20 mouse cellular contexts compared by ENCODE assay signal in the genomic region with DNA sequence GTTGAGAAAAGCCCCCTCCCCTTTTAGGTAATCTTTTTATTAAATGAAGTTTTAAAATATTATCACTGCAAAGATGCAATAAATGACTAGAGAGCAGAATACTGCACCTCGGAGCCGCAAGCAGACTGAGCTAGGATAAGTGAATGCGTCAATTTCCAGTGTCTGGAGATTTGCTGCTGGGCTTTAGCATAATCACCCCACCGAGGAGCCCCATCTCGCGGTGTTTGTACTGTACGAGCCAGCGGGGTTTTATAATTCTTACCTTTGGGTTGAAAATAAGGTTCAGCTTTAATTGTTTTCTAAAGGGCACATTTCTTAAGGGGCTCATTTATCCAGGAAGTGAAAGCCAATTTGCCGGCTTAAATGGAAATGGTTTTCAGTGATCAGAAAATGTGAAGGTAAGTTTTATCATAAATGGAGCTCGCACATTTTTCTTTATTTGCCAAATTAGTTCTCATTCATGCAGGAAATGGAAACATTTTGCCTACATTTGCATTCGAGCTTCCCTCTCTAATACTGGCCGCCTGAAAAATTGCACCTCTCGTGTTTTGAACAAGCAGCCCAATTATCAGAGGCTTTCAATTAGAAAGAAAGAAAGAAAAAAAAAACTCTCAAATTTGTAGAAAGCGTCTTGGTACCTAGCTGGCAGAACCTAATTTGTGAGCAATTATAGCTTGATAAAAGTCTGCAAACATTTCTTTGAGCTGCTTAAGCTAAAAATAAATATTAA.
DNase-seq lines count a peak whose midpoint lies in the region; ATAC-seq lines count a peak whose summit lies in the region.
"Had no signal": no experiment of that assay in that cellular context is flagged by ENCODE, and none has a peak within 500 bp of the region (broad histone marks: within the 10 kb centered on the region; RNA-seq: fewer than 3 reads in every experiment).

No protein-coding gene starts in this region.

- no peaks in the 10 kb centered on the region for H3K36me3 ChIP-seq in neural tube, embryonic 13.5 days
- no peaks in the 10 kb centered on the region for H3K36me3 ChIP-seq in forebrain, embryonic 15.5 days
- no peaks in the 10 kb centered on the region for H3K36me3 ChIP-seq in midbrain, embryonic 13.5 days
- H3K36me3 ChIP-seq: embryonic facial prominence, embryonic 15.5 days; limb, embryonic 15.5 days; liver, embryonic 15.5 days had no signal

- no peak for DNase-seq in neural tube, embryonic 10.5 days (ENCODE audit: extremely low spot score, low spot score)
- no peak for DNase-seq in embryo, embryonic 10 days (ENCODE audit: low spot score)
- no peak for DNase-seq in kidney, postnatal 14 days
- DNase-seq: adrenal gland, adult 8-10 months; cerebellum, adult 11 months; cerebellum, postnatal 10 days; heart, adult 18-20 months; heart, postnatal 4 days; right cerebral cortex, postnatal 14 days; spleen, adult 18-20 months; thymus, postnatal 25 days had no signal

- ATAC-seq in neural tube, embryonic 13.5 days (ENCODE audit: low read depth): peak; percentile 76; the same call in 1 of the 2 replicates
- ATAC-seq in forebrain, embryonic 15.5 days (replicated peaks): peak; percentile 85
- peak; percentile 82 for ATAC-seq in midbrain, embryonic 13.5 days
- no peak for ATAC-seq in megakaryocyte-erythroid progenitor cell, adult 5-6 weeks (replicated peaks; ENCODE audit: low FRiP score, low TSS enrichment, poor library complexity, severe bottlenecking)
- ATAC-seq: intestine, embryonic 16.5 days had no signal

- peaks cover 18% of the 10 kb centered on the region for H3K4me1 ChIP-seq in neural tube, embryonic 13.5 days (replicated peaks)
- H3K4me1 ChIP-seq in forebrain, embryonic 15.5 days: peaks cover 9% of the 10 kb centered on the region
- peaks cover 12% of the 10 kb centered on the region for H3K4me1 ChIP-seq in midbrain, embryonic 13.5 days (replicated peaks)
- H3K4me1 ChIP-seq: embryonic facial prominence, embryonic 15.5 days; limb, embryonic 15.5 days; liver, embryonic 15.5 days had no signal

- H3K4me3 ChIP-seq in neural tube, embryonic 13.5 days: no peak overlapping the region
- H3K4me3 ChIP-seq in forebrain, embryonic 15.5 days: peak overlapping the region; percentile 21; the same call in 1 of the 2 replicates
- H3K4me3 ChIP-seq in midbrain, embryonic 13.5 days (replicated peaks): no peak overlapping the region
- H3K4me3 ChIP-seq: embryonic facial prominence, embryonic 15.5 days; limb, embryonic 15.5 days; liver, embryonic 15.5 days had no signal

- no peaks in the 10 kb centered on the region for H3K27me3 ChIP-seq in neural tube, embryonic 13.5 days
- H3K27me3 ChIP-seq in forebrain, embryonic 15.5 days: no peaks in the 10 kb centered on the region
- H3K27me3 ChIP-seq in midbrain, embryonic 13.5 days: no peaks in the 10 kb centered on the region
- H3K27me3 ChIP-seq: embryonic facial prominence, embryonic 15.5 days; limb, embryonic 15.5 days; liver, embryonic 15.5 days had no signal

- H3K9me3 ChIP-seq in neural tube, embryonic 13.5 days: no peaks in the 10 kb centered on the region
- H3K9me3 ChIP-seq in forebrain, embryonic 15.5 days: no peaks in the 10 kb centered on the region
- no peaks in the 10 kb centered on the region for H3K9me3 ChIP-seq in midbrain, embryonic 13.5 days
- H3K9me3 ChIP-seq: embryonic facial prominence, embryonic 15.5 days; limb, embryonic 15.5 days; liver, embryonic 15.5 days had no signal

- whole genome bisulfite sequencing in neural tube, embryonic 13.5 days: 42% methylated on average over 14 of the region's 14 CpGs
- 7% methylated on average over 14 of the region's 14 CpGs for WGBS in forebrain, embryonic 15.5 days
- WGBS in midbrain, embryonic 13.5 days: 33% methylated on average over 14 of the region's 14 CpGs

- H3K4me2 ChIP-seq in neural tube, embryonic 13.5 days: 0 out of 2 replicates have a peak overlapping the region, but pooled peaks have one; percentile 11
- peak overlapping the region; percentile 38 for H3K4me2 ChIP-seq in forebrain, embryonic 15.5 days (replicated peaks)
- H3K4me2 ChIP-seq in midbrain, embryonic 13.5 days (replicated peaks): peak overlapping the region; percentile 7; the same call in 1 of the 2 replicates
- H3K4me2 ChIP-seq: embryonic facial prominence, embryonic 15.5 days; limb, embryonic 15.5 days; liver, embryonic 15.5 days had no signal

- H3K9ac ChIP-seq in neural tube, embryonic 13.5 days: no peak overlapping the region
- 0 out of 2 replicates have a peak overlapping the region, but pooled peaks have one; percentile 13 for H3K9ac ChIP-seq in forebrain, embryonic 15.5 days (replicated peaks)
- H3K9ac ChIP-seq in midbrain, embryonic 13.5 days (replicated peaks): no peak overlapping the region
- H3K9ac ChIP-seq: embryonic facial prominence, embryonic 15.5 days; limb, embryonic 15.5 days; liver, embryonic 15.5 days had no signal

- H3K27ac ChIP-seq in neural tube, embryonic 13.5 days (replicated peaks): no peak overlapping the region
- H3K27ac ChIP-seq in forebrain, embryonic 15.5 days (replicated peaks): no peak overlapping the region
- H3K27ac ChIP-seq in midbrain, embryonic 13.5 days: peak overlapping the region; percentile 30; the same call in 1 of the 2 replicates
- H3K27ac ChIP-seq: embryonic facial prominence, embryonic 15.5 days; kidney, postnatal 0 days; limb, embryonic 15.5 days; liver, embryonic 15.5 days had no signal
